Mouse (Mus musculus): Measurements from ENCODE around the gene Hmgb1.

GRCm38 (mm10) chr5:149185806-149186205 is 1.5 kb upstream of the Hmgb1 start:
- TF ChIP-seq CTCF (IDR thresholded peaks at IDR 0.05; ENCODE audit: borderline replicate concordance, insufficient read depth, low read length) = no peak
- no peak for TF ChIP-seq POLR2A (IDR thresholded peaks at IDR 0.05; ENCODE audit: low read depth, low read length)
